Mouse (Mus musculus): ENCODE measurements at regions not wholly inside any gene's neighbourhood (a gene's known extent, or its start where the extent isn't known, plus 50 kb on each side); places are given as distances from the start of the nearest gene placed in this dataset.

DNA sequence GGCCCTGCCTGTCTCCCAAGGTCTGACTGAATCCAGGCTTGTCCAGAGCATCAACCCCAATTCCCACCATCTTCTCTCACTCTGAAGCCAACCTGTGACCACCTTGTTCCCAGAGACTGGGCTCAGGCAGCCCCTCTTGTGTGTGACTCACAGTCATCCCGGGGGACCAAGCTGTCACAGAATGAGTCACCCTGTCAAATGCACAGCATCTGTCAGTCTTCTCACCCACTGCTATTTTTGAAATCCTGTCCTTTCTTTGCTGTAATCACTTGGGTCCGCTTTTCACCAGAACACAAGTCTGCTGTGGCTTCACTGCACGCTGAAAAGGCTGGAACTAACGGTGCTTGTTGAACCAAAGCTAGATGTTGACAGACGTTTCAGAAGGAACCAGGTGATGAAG lies 63.3 kb upstream of the Lrpap1 start:
- Histone ChIP-seq H3K9ac (ENCODE audit: low read depth, low read length) (no peak overlapping the region), H3K4me2 (ENCODE audit: low read depth, low read length) (no peak overlapping the region), H3K27me3 (ENCODE audit: control insufficient read depth, insufficient read depth, low read depth, low read length) (no peaks in the 10 kb centered on the region), H3K27ac (ENCODE audit: low read length) (no peak overlapping the region), H3K4me1 (ENCODE audit: control insufficient read depth, low read depth, low read length) (peaks cover 15% of the 10 kb centered on the region), H3K9me3 (replicated peaks; ENCODE audit: control insufficient read depth, low read length) (no peaks in the 10 kb centered on the region), H3K36me3 (ENCODE audit: control insufficient read depth, insufficient read depth) (no peaks in the 10 kb centered on the region), H3K4me3 (ENCODE audit: low read depth, low read length) (no peak overlapping the region)
- no peak for ATAC-seq (ENCODE audit: low read depth)
- 63% methylated on average over 5 of the region's 5 CpGs for WGBS (ENCODE audit: insufficient replicate concordance)

DNA sequence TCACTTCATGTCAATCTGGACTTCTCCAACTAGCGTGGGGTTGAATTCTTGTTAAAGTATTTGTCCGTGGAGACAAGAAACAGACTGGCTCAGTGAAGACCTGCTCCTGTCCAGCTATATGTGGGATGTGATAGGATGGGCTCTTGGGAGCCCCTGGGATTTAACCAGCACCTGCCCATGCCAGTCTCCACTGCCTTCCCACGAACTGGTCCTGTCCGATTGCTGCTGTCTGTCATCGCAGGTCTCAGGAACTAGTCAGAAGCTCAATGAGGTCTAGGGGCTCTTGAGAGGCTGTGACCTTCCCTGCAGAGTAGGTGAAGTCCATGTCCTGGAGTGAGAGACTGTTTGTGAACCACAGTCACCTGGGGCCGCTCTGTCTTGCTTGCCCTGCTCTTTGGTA lies 62.8 kb upstream of the Lrpap1 start:
- Histone ChIP-seq H3K4me3 (ENCODE audit: low read depth, low read length) (no peak overlapping the region), H3K36me3 (ENCODE audit: control insufficient read depth, insufficient read depth) (no peaks in the 10 kb centered on the region), H3K27ac (ENCODE audit: low read length) (no peak overlapping the region), H3K4me2 (ENCODE audit: low read depth, low read length) (no peak overlapping the region), H3K9me3 (replicated peaks; ENCODE audit: control insufficient read depth, low read length) (no peaks in the 10 kb centered on the region), H3K9ac (ENCODE audit: low read depth, low read length) (no peak overlapping the region), H3K27me3 (ENCODE audit: control insufficient read depth, insufficient read depth, low read depth, low read length) (no peaks in the 10 kb centered on the region), H3K4me1 (ENCODE audit: control insufficient read depth, low read depth, low read length) (peaks cover 15% of the 10 kb centered on the region)
- WGBS (ENCODE audit: insufficient replicate concordance) = 77% methylated on average over 6 of the region's 6 CpGs
- no peak for ATAC-seq (ENCODE audit: low read depth)

DNA sequence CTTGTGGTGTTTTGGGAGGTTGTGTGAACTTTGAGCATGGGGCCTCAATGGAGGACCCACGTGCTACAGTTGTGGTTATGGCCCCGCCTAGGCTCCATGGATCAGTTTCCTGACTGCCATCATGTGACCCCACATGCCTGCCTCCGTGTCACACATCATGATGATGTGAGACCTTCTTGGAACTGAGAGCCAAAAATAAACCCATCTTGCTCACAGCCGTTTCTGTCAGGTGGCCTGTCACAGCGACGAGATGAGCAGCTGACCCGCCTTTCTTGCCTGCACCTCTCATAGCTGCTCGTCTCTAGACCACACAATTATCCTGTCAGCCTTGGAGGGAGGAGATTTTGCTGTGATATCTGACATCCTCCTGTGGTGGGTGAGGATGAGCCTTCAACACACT lies 60.4 kb upstream of the Lrpap1 start:
- Histone ChIP-seq H3K4me1 (ENCODE audit: control insufficient read depth, low read depth, low read length) (peaks cover 24% of the 10 kb centered on the region), H3K27ac (ENCODE audit: low read length) (no peak overlapping the region), H3K9me3 (replicated peaks; ENCODE audit: control insufficient read depth, low read length) (no peaks in the 10 kb centered on the region), H3K36me3 (ENCODE audit: control insufficient read depth, insufficient read depth) (no peaks in the 10 kb centered on the region), H3K4me2 (ENCODE audit: low read depth, low read length) (no peak overlapping the region), H3K4me3 (ENCODE audit: low read depth, low read length) (no peak overlapping the region), H3K27me3 (ENCODE audit: control insufficient read depth, insufficient read depth, low read depth, low read length) (no peaks in the 10 kb centered on the region), H3K9ac (ENCODE audit: low read depth, low read length) (no peak overlapping the region)
- WGBS (ENCODE audit: insufficient replicate concordance) = 26% methylated on average over 8 of the region's 8 CpGs
- ATAC-seq (ENCODE audit: low read depth) = no peak

DNA sequence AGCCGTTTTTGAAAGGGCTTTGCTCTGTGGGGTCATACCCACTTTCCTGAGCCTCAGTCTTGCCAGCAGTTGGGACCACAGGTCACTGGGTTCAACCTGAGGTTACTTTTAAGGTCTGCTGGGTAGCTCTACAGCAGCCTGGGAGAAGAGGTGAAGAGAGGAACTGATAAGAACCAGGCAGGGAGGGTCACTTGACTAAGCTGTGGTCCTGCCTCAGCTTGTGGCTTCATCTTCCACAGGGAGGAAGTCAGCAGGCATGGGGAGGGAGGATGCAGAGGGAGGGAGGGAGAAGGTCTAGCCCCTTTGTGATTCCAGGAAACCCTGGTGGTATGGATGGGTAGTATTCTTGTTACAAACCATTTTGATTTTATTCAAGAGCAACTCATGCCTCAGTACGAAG lies 59.9 kb upstream of the Lrpap1 start:
- no peak overlapping the region for H3K4me3 ChIP-seq (ENCODE audit: low read depth, low read length)
- no peaks in the 10 kb centered on the region for H3K9me3 ChIP-seq (replicated peaks; ENCODE audit: control insufficient read depth, low read length)
- ATAC-seq (ENCODE audit: low read depth) = no peak
- H3K27me3 ChIP-seq (ENCODE audit: control insufficient read depth, insufficient read depth, low read depth, low read length) = no peaks in the 10 kb centered on the region
- H3K9ac ChIP-seq (ENCODE audit: low read depth, low read length) = no peak overlapping the region; the same call in 1 of the 2 replicates
- 45% methylated on average over 2 of the region's 2 CpGs for WGBS (ENCODE audit: insufficient replicate concordance)
- no peak overlapping the region for H3K4me2 ChIP-seq (ENCODE audit: low read depth, low read length)
- H3K27ac ChIP-seq (ENCODE audit: low read length) = no peak overlapping the region
- H3K4me1 ChIP-seq (ENCODE audit: control insufficient read depth, low read depth, low read length) = peaks cover 24% of the 10 kb centered on the region
- H3K36me3 ChIP-seq (ENCODE audit: control insufficient read depth, insufficient read depth) = no peaks in the 10 kb centered on the region

DNA sequence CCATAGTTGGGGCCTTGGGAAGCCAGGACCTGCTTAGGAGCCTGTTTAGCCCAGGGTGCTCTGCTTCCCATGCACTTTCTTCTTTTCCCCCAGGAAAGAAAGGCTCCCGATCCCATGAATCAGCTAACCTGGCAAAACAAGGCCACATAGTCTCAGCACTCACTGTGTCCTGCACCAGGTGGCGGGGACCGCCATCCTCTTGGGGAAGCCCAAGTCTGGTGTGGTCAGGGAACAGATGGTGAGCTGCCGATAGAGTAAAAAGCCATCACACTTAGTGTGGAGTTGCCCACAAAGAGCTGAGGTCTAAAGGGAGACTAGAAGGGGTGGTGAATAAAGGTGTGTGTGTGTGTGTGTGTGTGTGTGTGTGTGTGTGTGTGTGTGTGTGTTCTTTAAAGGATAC lies 57.0 kb upstream of the Lrpap1 start:
- Histone ChIP-seq H3K36me3 (ENCODE audit: control insufficient read depth, insufficient read depth) (no peaks in the 10 kb centered on the region), H3K9me3 (replicated peaks; ENCODE audit: control insufficient read depth, low read length) (no peaks in the 10 kb centered on the region), H3K27ac (ENCODE audit: low read length) (peak overlapping the region; percentile 69), H3K4me3 (ENCODE audit: low read depth, low read length) (no peak overlapping the region), H3K4me1 (ENCODE audit: control insufficient read depth, low read depth, low read length) (peaks cover 48% of the 10 kb centered on the region), H3K4me2 (ENCODE audit: low read depth, low read length) (no peak overlapping the region), H3K27me3 (ENCODE audit: control insufficient read depth, insufficient read depth, low read depth, low read length) (no peaks in the 10 kb centered on the region), H3K9ac (ENCODE audit: low read depth, low read length) (no peak overlapping the region; the same call in 1 of the 2 replicates)
- ATAC-seq (ENCODE audit: low read depth) = no peak
- 82% methylated on average over 4 of the region's 4 CpGs for WGBS (ENCODE audit: insufficient replicate concordance)

DNA sequence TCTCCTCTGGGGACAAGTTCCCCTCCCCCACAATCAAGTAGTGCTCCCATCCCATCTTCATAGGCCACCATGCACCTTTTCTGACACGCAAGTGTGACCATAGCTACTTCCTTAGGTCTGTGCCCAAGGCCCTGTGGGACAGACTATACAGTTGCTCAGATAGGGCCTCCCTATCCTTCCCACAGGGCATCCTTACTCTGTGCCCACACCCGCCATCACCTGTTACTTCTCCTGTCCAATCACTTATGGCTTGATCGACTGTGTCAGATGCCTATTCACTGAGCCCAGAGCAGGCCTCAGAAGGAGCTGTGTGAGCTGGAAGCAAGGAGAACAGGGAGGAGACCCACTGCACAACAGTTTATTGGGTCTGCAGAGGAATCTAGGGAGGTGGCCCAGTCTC lies 56.6 kb upstream of the Lrpap1 start:
- Histone ChIP-seq H3K36me3 (ENCODE audit: control insufficient read depth, insufficient read depth) (no peaks in the 10 kb centered on the region), H3K9ac (ENCODE audit: low read depth, low read length) (peak overlapping the region; percentile 20), H3K4me2 (ENCODE audit: low read depth, low read length) (peak overlapping the region; percentile 50), H3K4me1 (ENCODE audit: control insufficient read depth, low read depth, low read length) (peaks cover 48% of the 10 kb centered on the region), H3K4me3 (ENCODE audit: low read depth, low read length) (0 out of 2 replicates have a peak overlapping the region, but pooled peaks have one; percentile 18), H3K27me3 (ENCODE audit: control insufficient read depth, insufficient read depth, low read depth, low read length) (no peaks in the 10 kb centered on the region), H3K9me3 (replicated peaks; ENCODE audit: control insufficient read depth, low read length) (no peaks in the 10 kb centered on the region), H3K27ac (ENCODE audit: low read length) (peak overlapping the region; percentile 69)
- peak; percentile 58 for ATAC-seq (ENCODE audit: low read depth)
- WGBS (ENCODE audit: insufficient replicate concordance) = 68% methylated on average over 3 of the region's 3 CpGs

DNA sequence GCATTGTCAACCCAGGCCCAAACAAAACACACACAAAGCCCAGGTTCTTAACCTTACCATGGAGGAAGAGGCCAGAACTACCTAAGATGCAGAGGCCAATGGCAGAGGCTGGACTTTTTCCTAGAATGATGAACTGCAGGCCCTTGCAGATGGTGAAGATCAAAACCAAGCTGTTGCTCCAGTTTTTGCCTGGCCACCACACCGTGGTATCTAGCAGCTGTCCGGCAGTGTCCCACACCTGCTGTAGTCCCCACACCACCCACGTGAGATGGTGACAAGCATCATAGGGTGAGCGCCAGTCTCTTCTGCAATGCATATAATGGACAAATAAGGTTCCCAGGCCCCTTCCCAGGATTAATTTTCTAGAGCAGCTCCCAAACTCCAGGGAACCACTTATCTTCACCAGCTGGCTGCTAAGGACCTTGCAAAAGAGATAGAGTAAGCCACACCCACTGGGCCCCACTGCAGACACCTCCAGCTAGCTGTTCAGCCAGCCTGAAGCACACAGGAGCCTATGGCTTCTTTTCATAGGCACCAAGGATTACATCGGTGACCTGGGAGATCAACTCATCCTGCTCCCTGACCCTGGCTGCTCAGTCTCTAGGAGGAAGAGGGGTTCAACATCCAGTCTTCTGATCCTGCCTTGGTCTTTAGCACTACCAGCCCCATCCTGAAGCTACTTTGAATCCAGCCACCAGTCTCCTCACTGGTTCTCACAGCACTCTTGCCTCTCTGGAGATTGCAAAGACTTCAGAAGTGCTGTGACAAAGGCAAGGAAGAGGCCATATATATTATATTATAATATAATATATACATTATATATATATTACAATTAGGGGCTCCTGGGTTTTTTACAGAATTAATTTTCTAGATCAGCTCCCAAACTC lies 55.6 kb upstream of the Lrpap1 start:
- Histone ChIP-seq H3K27me3 (ENCODE audit: control insufficient read depth, insufficient read depth, low read depth, low read length) (no peaks in the 10 kb centered on the region), H3K9ac (ENCODE audit: low read depth, low read length) (peak overlapping the region; percentile 74), H3K4me3 (ENCODE audit: low read depth, low read length) (peak overlapping the region; percentile 64), H3K4me1 (ENCODE audit: control insufficient read depth, low read depth, low read length) (peaks cover 46% of the 10 kb centered on the region), H3K36me3 (ENCODE audit: control insufficient read depth, insufficient read depth) (no peaks in the 10 kb centered on the region), H3K9me3 (replicated peaks; ENCODE audit: control insufficient read depth, low read length) (no peaks in the 10 kb centered on the region), H3K4me2 (ENCODE audit: low read depth, low read length) (peak overlapping the region; percentile 70), H3K27ac (ENCODE audit: low read length) (peak overlapping the region; percentile 95)
- ATAC-seq (ENCODE audit: low read depth) = peak; percentile 96
- WGBS (ENCODE audit: insufficient replicate concordance) = 38% methylated on average over 5 of the region's 5 CpGs

DNA sequence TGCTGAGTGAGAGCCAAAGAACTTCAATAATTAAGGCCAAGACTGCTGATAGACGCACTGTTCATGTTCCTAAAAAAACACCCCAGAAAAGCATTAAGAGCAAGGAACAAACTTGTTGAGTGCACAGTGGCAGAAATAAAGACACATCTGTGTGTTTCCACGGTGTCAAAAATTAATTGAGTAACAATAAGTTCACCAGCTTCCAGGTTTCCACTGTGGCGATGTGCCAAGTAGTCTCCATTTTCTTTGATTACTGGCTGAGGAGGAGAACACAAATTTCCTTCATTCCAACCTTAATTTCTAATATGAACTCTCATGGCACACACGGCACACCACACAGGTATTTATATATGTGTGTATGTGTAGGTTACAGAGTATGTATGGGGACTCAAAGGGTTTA lies 54.3 kb upstream of the Lrpap1 start:
- Histone ChIP-seq H3K4me1 (ENCODE audit: control insufficient read depth, low read depth, low read length) (peaks cover 34% of the 10 kb centered on the region), H3K9me3 (replicated peaks; ENCODE audit: control insufficient read depth, low read length) (no peaks in the 10 kb centered on the region), H3K4me2 (ENCODE audit: low read depth, low read length) (peak overlapping the region; percentile 70), H3K27ac (ENCODE audit: low read length) (peak overlapping the region; percentile 95), H3K36me3 (ENCODE audit: control insufficient read depth, insufficient read depth) (no peaks in the 10 kb centered on the region), H3K9ac (ENCODE audit: low read depth, low read length) (peak overlapping the region; percentile 74), H3K27me3 (ENCODE audit: control insufficient read depth, insufficient read depth, low read depth, low read length) (no peaks in the 10 kb centered on the region), H3K4me3 (ENCODE audit: low read depth, low read length) (peak overlapping the region; percentile 64)
- ATAC-seq (ENCODE audit: low read depth) = no peak
- 81% methylated on average over 4 of the region's 4 CpGs for WGBS (ENCODE audit: insufficient replicate concordance)

DNA sequence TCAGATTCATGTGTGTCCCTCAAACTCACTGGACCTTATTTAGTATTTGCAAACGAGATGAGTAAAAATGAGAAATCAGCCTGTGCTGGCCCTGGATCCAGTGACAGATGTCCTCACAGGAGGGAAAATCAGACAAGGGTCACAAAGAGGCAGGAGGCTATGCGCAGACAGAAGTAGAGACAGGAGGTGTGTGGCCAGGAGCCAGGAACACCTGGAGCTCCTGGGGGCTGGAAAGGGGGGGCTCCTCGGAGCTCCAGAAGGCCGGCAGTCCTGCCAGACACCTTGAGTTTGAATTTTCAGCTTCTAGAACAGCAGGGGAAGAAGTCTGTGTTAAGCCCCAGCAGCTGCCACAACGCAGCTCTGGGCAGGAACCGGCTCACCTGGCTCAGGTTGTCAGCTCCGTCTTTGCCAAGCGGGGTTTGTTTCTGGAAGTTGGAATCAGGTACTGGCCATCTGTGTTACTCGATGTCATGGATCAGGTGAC lies 53.7 kb upstream of the Lrpap1 start:
- Histone ChIP-seq H3K27me3 (ENCODE audit: control insufficient read depth, insufficient read depth, low read depth, low read length) (no peaks in the 10 kb centered on the region), H3K4me2 (ENCODE audit: low read depth, low read length) (peak overlapping the region; percentile 70), H3K9me3 (replicated peaks; ENCODE audit: control insufficient read depth, low read length) (no peaks in the 10 kb centered on the region), H3K36me3 (ENCODE audit: control insufficient read depth, insufficient read depth) (no peaks in the 10 kb centered on the region), H3K4me1 (ENCODE audit: control insufficient read depth, low read depth, low read length) (peaks cover 33% of the 10 kb centered on the region), H3K4me3 (ENCODE audit: low read depth, low read length) (peak overlapping the region; percentile 64), H3K9ac (ENCODE audit: low read depth, low read length) (peak overlapping the region; percentile 74), H3K27ac (ENCODE audit: low read length) (peak overlapping the region; percentile 29; the same call in 1 of the 2 replicates)
- ATAC-seq (ENCODE audit: low read depth) = no peak
- WGBS (ENCODE audit: insufficient replicate concordance) = 58% methylated on average over 9 of the region's 9 CpGs
